Mouse (Mus musculus) heart, adult 8-10 months (tissue): ENCODE results near the gene Fam32a. TPM values are rescaled to one million over a fixed set of nuclear protein-coding genes. Genes with fewer than 3 reads are reported as not detected.

Source experiments
- total RNA-seq, 4 experiments: library from RNA; stranded (reverse); gene quantifications; 2 replicates each; pipeline ENCODE4 v1.2.4; 2022

Fam32a gene
- total RNA-seq, 4 experiments from 2014 or later = 18.4 to 23.2 (median 21.9) TPM

Other genes with a start within 250 kb of the Fam32a start
- gene Cyp4f18, start 210.1 kb upstream of the Fam32a start, total RNA-seq = 1 to 10 TPM in 2 of 4 experiments, under 1 TPM in 2; 0.25 to 1.2 (median 0.84) TPM
- gene Olfr372, start 178.5 kb upstream of the Fam32a start, total RNA-seq = not detected
- not detected for gene Olfr373, start 136.6 kb upstream of the Fam32a start, total RNA-seq
- not detected for gene Olfr374, start 112.7 kb upstream of the Fam32a start, total RNA-seq
- 100 to 1,000 TPM in 1 of 4 experiments, 10 to 100 TPM in 3; 58.6 to 106 (median 81.9) TPM for gene Tpm4, start 84.8 kb upstream of the Fam32a start, total RNA-seq
- 10 to 100 TPM; 14.6 to 25.3 (median 19.5) TPM for gene Rab8a, start 58.5 kb upstream of the Fam32a start, total RNA-seq
- gene Hsh2d, start 30.1 kb upstream of the Fam32a start, total RNA-seq = not detected
- 1 to 10 TPM in 3 of 4 experiments, under 1 TPM in 1; 0.90 to 3.5 (median 2.2) TPM for gene Cib3, start 6.9 kb upstream of the Fam32a start, total RNA-seq
- gene Gm11034, start 6.1 kb upstream of the Fam32a start, total RNA-seq = not detected
- gene Ap1m1, start 20.3 kb downstream of the Fam32a start, total RNA-seq = 10 to 100 TPM; 42.0 to 48.4 (median 43.4) TPM
- 1 to 10 TPM; 5.4 to 8.3 (median 7.5) TPM for gene Gm10282, start 85.5 kb downstream of the Fam32a start, total RNA-seq
- gene Klf2, start 99.3 kb downstream of the Fam32a start, total RNA-seq = 10 to 100 TPM; 40.3 to 74.6 (median 52.7) TPM
- 10 to 100 TPM; 36.8 to 46.7 (median 38.3) TPM for gene Eps15l1, start 201.7 kb downstream of the Fam32a start, total RNA-seq
- 10 to 100 TPM; 18.1 to 29.0 (median 23.1) TPM for gene Calr3, start 224.1 kb downstream of the Fam32a start, total RNA-seq
- gene 1700030K09Rik, start 224.2 kb downstream of the Fam32a start, total RNA-seq = 1 to 10 TPM; 4.8 to 5.2 (median 4.8) TPM